Mouse (Mus musculus): ENCODE data around the gene Cks1b.

The Cks1b gene

GRCm38 (mm10) chr3:89425876-89426275, 7.7 kb upstream of the Cks1b start:
- no peak for DNase-seq (ENCODE audit: low spot score)

GRCm38 (mm10) chr3:89425141-89425525, 7.0 kb upstream of the Cks1b start:
- DNase-seq (ENCODE audit: low spot score) = no peak

DNA sequence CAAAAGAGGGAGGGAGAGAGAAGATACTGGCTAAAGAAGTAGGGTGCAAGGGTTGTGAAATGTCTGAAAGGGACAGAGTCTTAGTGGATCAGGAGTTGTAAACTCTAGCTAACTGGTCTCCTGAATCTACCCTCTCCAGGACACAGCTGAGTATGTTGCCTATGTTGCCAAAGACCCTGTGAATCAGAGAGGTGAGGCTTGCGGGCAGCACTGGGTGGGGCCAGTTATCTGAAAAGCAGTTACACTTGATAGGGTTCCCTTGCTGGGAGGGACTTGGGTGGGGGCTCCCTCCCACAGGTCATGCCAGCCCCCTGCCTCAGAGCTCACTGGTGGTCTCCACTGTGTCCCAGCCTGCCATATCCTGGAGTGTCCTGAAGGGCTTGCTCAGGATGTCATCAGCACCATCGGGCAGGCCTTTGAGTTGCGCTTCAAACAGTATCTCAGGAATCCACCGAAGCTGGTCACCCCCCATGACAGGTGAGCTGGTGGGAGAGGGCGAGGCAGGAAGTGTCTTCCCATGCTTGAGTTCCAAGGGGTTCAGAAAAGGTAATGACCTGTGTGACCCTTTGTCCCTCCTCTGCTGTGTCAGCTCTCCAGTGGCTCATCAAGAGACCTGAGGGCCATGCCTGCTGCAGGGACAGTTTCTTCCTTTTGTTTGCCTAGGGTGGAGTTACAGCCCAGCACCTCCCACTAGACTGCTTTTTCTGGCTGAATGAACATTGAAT, 6.4 kb upstream of the Cks1b start:
- DNase-seq (ENCODE audit: low spot score) = no peak

DNA sequence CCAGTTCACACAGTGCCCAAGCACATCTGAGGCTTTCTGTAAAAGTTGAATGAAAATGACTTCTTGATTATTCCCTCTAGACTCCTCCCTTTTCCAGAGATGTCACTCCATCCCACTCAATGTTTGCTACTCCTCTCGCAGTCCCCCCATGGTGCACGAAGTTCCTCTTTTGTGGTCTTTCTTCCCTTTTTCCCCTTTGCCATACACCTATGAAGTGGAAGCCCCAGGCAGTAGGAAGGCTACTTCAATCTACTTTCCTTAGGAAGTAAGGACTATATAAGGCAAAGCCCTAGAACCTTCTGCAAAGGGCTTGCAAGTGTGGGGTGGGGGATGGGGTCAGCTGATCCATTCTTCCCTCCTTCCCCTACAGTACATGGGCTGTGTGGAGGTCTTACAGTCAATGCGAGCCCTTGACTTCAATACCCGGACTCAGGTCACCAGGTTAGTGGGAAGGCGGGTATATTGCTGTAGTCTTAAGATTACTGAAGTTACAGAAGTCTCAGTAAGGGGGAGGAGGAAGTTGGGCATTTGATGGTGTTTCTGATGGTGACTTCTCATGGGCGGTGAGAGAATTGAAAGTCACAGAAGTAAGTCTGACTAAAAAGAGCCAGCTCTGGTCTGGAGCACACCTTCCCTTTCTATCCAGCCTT, 4.5 kb upstream of the Cks1b start:
- DNase-seq (ENCODE audit: low spot score) = no peak

DNA sequence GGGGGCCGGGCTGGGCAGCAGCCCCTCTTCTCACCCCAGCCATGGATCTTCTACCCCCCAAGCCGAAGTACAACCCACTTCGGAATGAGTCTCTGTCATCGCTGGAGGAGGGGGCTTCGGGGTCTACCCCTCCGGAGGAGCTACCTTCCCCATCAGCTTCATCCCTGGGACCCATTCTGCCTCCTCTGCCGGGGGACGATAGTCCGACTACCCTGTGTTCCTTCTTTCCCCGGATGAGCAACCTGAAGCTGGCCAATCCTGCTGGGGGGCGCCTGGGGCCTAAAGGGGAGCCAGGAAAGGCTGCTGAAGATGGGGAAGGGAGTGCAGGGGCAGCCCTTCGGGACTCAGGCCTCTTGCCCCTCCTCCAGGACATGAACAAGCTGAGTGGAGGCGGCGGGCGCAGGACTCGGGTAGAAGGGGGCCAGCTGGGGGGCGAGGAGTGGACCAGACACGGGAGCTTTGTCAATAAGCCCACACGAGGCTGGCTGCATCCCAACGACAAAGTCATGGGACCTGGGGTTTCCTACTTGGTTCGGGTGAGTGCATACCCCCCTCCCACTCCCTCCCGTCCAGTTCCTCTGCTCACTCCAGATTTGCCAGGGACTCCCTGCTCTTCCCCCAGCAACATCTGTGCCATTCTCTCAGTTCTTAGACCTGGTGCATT, 3.8 kb upstream of the Cks1b start:
- no peak for DNase-seq (ENCODE audit: low spot score)

DNA sequence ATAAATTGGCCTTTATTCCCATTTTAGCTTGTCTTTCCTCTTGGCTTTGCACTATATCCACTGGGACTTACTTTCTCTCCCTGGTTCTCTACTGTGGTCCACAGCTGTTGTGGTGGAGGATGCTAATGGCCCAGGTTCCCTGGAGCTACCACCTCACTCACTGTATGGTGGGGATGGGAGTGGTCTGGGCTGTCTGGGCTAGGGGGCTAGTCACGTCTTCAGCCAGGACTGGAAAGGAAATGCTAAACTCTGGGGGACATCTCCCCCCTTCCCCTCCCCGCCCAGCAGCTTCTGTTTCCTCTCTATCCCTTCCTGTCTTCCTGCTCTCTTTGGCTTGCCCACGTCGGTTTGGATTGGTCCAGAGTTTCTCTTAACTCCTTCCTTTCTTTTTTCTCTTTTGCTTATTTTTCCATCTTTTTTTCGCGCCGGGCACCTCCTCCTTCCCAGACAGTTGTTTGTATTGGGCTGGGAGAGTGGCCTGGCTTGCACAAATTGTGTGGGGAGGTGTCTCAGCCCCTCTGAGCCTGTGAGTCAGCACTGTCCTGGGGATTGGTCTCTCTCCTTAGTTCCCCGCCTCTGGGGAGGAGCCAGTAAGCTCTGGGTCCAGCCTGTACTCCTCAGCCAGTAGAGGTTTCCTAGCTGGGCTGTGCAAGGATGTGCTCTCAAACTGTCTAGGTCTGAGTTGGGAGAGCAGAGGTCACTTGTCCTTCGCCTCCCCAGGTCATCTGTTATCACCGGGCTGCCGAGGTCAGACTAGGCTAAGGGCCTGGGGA, 3.0 kb upstream of the Cks1b start:
- no peak for DNase-seq (ENCODE audit: low spot score)

DNA sequence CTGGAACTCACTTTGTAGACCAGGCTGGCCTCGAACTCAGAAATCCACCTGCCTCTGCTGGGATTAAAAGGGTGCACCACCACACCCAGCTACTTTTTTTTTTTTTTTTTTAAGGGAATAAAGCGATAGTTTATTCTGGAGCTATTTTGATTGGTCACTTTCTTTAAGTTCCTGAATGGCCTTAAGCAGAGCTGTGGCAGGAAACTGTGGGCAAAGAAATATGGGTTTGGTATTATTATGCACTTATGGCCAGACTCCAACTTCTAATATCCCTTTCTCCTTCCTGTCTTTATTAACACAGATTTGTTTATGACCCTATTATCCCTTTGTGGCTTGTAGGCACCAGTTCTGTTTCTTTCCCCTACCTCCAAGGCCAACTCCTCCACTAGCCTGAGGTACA, 2.2 kb upstream of the Cks1b start:
- no peak for DNase-seq (ENCODE audit: low spot score)

- no peak for DNase-seq (ENCODE audit: low spot score)
Measured at GRCm38 (mm10) chr3:89419981-89420380, 1.8 kb upstream of the Cks1b start.

DNA sequence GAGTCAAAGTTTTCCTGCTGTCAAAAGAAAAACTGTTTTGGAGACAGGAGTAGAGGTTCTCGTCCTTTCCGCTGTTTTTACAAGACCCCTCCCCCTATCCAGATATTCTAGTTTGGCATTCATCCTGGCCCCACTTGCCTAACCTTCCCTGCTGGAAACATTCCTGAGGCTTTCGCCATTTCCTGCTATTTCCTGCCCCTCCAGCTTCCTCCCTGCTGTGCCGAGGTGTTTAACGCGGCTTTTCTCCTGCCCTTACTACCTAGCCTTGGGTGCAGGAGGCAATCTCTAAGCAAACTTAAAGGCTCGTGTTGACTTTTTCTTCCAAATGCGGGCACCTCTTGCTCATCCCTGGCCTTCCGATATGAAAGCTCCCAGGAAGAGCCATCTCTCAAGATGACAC, 1.4 kb upstream of the Cks1b start:
- DNase-seq (ENCODE audit: low spot score) = no peak

DNA sequence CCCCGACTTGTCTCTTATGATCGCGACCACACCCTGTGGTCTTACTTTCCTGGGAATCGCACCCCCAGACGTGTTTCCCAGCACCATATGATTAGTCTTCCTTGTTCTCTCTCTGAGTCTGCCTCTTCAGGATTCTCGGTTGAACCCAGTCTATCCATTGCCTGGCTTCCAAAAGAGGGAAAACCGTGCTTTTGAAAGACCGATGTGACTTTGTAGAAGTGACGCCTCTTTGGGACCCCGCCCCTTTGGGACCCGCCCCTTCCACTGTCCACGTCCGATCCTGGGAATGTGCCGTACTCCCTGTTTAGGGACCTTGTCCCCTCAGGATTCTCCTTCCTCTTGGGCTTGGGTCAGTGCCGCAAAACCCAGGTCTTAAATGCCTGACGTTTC, 673 bp upstream of the Cks1b start:
- no peak for DNase-seq (ENCODE audit: low spot score)

- DNase-seq (ENCODE audit: low spot score) = no peak
Measured at GRCm38 (mm10) chr3:89417840-89418169, 378 bp downstream of the Cks1b start.

- DNase-seq (ENCODE audit: low spot score) = no peak
Measured at GRCm38 (mm10) chr3:89417131-89417530, 1.1 kb downstream of the Cks1b start.

DNA sequence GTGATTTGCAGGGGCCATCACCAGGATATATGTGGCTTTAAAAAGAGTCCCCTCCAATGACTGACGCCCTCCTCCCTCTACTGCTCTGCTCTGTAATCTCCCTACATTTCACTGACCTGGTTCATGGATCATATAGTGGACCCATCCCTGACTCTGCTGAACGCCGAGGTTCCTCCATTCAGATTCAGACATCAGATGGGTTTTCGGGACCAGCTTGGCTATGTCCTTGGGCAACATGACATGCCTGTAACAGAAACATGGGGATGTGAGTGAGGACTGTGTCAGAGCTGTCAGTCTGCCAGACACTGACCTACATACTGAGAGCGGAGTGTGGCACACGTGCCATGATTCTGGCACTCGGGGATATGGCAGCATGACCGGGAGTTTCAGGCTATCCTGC, 2.0 kb downstream of the Cks1b start:
- DNase-seq (ENCODE audit: low spot score) = no peak

GRCm38 (mm10) chr3:89411490-89412393, 6.4 kb downstream of the Cks1b start, which contains the start of gene Flad1:
Gene Flad1 (minus strand): TSS chr3:89411870.
- peak; percentile 100 for DNase-seq (ENCODE audit: low spot score)

DNA sequence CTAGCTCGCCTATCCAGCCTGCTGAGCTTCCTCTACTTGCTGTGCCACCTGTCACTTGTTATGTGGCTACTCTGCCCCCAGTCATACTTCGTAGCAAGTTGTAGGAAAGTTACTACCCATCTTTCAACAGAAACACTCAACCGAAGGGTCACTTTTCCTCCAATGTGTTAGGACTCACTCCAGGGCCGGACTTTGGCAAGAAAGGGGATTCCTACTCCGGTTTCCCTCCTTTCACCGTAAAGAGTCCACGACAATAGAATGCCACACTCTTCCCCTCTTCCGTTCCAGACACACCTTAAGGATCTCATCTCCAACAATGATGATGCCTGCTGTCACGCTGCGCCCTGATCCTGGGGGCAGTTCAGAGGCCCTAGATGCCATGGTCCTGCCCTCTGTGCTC, 7.3 kb downstream of the Cks1b start:
- DNase-seq (ENCODE audit: low spot score) = no peak

DNA sequence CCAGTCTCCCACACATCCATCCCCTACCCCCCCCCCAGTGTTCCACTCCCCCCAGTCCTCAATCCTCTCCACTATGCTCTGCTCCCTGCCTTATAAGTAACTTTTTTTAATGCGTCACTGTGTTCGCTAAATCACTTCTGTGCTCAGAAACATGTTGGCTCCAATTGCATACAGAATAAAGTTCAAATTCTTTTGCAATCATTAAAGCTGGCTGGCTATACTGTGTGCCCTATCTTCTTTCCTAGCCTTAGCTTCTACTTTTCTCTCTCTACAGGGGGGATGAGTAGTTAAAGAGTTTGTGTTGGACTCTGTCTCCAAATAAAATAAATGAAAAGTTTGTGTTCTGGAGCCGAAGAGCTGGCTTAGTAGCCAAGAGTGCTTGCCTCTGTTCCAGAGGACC, 8.5 kb downstream of the Cks1b start:
- no peak for DNase-seq (ENCODE audit: low spot score)

GRCm38 (mm10) chr3:89408448-89408847, 9.7 kb downstream of the Cks1b start:
- no peak for DNase-seq (ENCODE audit: low spot score)

DNA sequence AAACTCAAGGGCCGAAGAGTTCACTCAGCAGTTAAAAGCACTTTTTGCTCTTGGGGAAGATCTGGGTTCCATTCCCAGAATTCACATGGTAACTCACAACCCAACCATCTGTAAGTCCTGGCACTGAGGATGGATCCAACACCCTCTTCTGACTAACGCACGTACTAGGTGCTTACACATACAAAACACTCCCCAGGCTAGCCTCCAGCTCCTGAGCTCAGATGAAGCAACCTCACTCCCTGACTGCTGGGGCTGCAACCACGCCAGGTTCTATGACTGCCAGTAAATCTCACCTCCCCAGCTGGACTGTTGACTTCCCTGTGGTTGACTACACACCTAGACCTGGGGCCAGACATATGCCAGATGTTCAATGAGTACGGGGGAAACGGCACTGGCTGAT, 11.3 kb downstream of the Cks1b start:
- DNase-seq (ENCODE audit: low spot score) = no peak

DNA sequence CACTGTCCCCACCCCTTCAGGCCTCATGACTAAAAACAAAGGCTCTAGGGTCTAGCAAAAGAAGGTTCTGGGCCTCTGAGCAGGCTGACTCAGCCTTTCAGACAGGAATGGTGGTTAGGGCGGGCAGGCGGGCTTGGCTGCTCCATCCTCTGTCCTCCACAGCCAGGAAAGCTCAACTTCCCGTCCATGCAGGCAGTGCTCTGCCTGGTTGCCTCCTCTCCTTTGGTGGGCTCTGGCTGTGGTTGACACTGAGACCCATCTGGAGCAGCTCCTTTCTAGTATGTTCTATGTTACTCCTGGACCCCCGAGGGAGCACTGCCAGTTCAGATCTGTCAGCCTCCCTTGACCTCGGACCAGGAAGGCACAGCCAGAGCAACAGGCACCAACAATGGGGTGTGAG, 15.5 kb downstream of the Cks1b start, which contains the start of gene Lenep:
Gene Lenep, minus strand, starts transcription at position 101 of the 400 bp plus-strand sequence.
- no peak for DNase-seq (ENCODE audit: low spot score)

GRCm38 (mm10) chr3:89401329-89401728, 16.9 kb downstream of the Cks1b start:
- DNase-seq (ENCODE audit: low spot score) = no peak

DNA sequence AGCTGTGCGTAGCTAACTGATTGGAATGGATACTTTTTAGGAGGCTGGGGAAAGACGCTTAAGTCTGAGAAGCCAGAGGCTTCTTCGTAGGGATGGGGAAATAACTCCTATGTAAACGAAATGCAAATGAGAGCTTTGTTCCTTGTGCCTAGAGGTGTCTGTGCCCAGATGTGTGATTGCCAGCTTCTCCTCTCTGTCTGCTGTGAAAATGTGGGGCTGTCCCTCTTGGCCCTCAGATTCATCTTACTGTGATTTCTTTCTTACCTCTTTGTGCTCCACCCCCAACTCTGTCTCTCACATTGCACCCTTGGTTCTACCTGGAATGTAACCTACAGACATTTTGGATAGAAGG, 21.6 kb downstream of the Cks1b start:
- no peak for DNase-seq (ENCODE audit: low spot score)

All from layer of hippocampus, adult 9-10 months (tissue).